In the genomic region with DNA sequence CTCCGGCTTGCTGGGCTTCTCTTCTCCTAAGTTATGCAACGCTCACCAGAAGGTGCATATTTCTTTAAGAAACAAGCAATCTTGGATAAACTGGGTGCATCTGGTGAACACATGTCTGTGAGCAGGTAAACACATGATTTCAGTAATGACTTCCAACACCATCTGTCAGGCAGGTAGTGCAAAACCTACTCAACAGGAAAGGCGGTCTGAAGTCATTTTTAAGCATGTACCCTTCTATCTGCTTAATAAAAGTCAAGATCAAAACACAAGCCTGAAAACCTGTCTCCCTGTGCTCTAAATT, we compare ENCODE assay signal across 24 mouse cellular contexts.
DNase-seq lines count a peak whose midpoint lies in the region; ATAC-seq and TF ChIP-seq lines count a peak whose summit lies in the region.
"Had no signal": no experiment of that assay in that cellular context is flagged by ENCODE, and none has a peak within 500 bp of the region (broad histone marks: within the 10 kb centered on the region; RNA-seq: fewer than 3 reads in every experiment).

No protein-coding gene starts in this region.

- TF ChIP-seq CTCF in gastrocnemius, adult 2 months (IDR thresholded peaks at IDR 0.05), result no peak

- no peak overlapping the region for H3K9ac ChIP-seq in hindbrain, embryonic 15.5 days
- H3K9ac ChIP-seq in hindbrain, embryonic 16.5 days (ENCODE audit: low read depth, low read length), result no peak overlapping the region
- H3K9ac ChIP-seq in embryonic facial prominence, embryonic 13.5 days, result no peak overlapping the region
- H3K9ac ChIP-seq: heart, embryonic 13.5 days; hindbrain, embryonic 14.5 days; liver, embryonic 15.5 days; midbrain, embryonic 12.5 days had no signal

- intact Hi-C loops in gastrocnemius, postnatal 36 days (cut with DNase I), result no loop called here
- intact Hi-C loops in gastrocnemius, adult 2 months (cut with DNase I), result no loop called here

- peaks cover 4% of the 10 kb centered on the region; the same call in 1 of the 2 replicates for H3K4me1 ChIP-seq in hindbrain, embryonic 15.5 days (replicated peaks)
- H3K4me1 ChIP-seq in hindbrain, embryonic 16.5 days (ENCODE audit: control insufficient read depth, insufficient read depth, low read depth, low read length), result no peaks in the 10 kb centered on the region
- H3K4me1 ChIP-seq in embryonic facial prominence, embryonic 13.5 days, result peaks cover 24% of the 10 kb centered on the region
- H3K4me1 ChIP-seq in limb, embryonic 10.5 days, result peaks cover 27% of the 10 kb centered on the region

- 82% methylated on average over 3 of the region's 3 CpGs for WGBS in hindbrain, embryonic 15.5 days
- 79% methylated on average over 3 of the region's 3 CpGs for WGBS in hindbrain, embryonic 16.5 days
- WGBS in embryonic facial prominence, embryonic 13.5 days, result 47% methylated on average over 3 of the region's 3 CpGs
- WGBS in limb, embryonic 10.5 days, result 72% methylated on average over 3 of the region's 3 CpGs

- H3K36me3 ChIP-seq in hindbrain, embryonic 15.5 days, result no peaks in the 10 kb centered on the region
- H3K36me3 ChIP-seq in hindbrain, embryonic 16.5 days (ENCODE audit: control insufficient read depth, insufficient read depth, low read length), result no peaks in the 10 kb centered on the region
- H3K36me3 ChIP-seq in embryonic facial prominence, embryonic 13.5 days, result no peaks in the 10 kb centered on the region
- no peaks in the 10 kb centered on the region; the same call in 1 of the 2 replicates for H3K36me3 ChIP-seq in limb, embryonic 10.5 days
- H3K36me3 ChIP-seq: heart, embryonic 13.5 days; liver, embryonic 15.5 days; midbrain, embryonic 12.5 days had no signal

- ATAC-seq in hindbrain, embryonic 15.5 days (ENCODE audit: low FRiP score, low read depth), result no peak
- no peak for ATAC-seq in hindbrain, embryonic 16.5 days
- ATAC-seq in embryonic facial prominence, embryonic 13.5 days (ENCODE audit: insufficient number of reproducible peaks, insufficient read depth, low FRiP score, low TSS enrichment, low read depth), result no peak
- ATAC-seq: CD4-positive, CD25-positive, alpha-beta regulatory T cell, adult 4 months; lung, postnatal 0 days; Patski had no signal

- 0 out of 2 replicates have a peak overlapping the region, but pooled peaks have one; percentile 11 for H3K27ac ChIP-seq in hindbrain, embryonic 15.5 days (replicated peaks)
- no peak overlapping the region for H3K27ac ChIP-seq in hindbrain, embryonic 16.5 days (ENCODE audit: low read depth, low read length)
- H3K27ac ChIP-seq in embryonic facial prominence, embryonic 13.5 days, result peak overlapping the region; percentile 45; the same call in 1 of the 2 replicates
- H3K27ac ChIP-seq in limb, embryonic 10.5 days, result peak overlapping the region; percentile 64; the same call in 1 of the 2 replicates
- H3K27ac ChIP-seq in gastrocnemius, adult 2 months, result no peak overlapping the region
- H3K27ac ChIP-seq: liver, embryonic 15.5 days had no signal

- no peaks in the 10 kb centered on the region for H3K27me3 ChIP-seq in hindbrain, embryonic 15.5 days
- H3K27me3 ChIP-seq in hindbrain, embryonic 16.5 days (replicated peaks; ENCODE audit: control insufficient read depth, insufficient read depth, low read length), result no peaks in the 10 kb centered on the region
- no peaks in the 10 kb centered on the region for H3K27me3 ChIP-seq in embryonic facial prominence, embryonic 13.5 days
- H3K27me3 ChIP-seq in limb, embryonic 10.5 days (ENCODE audit: low read depth, poor library complexity, severe bottlenecking), result no peaks in the 10 kb centered on the region
- H3K27me3 ChIP-seq: heart, embryonic 13.5 days; liver, embryonic 15.5 days; midbrain, embryonic 12.5 days; Patski had no signal

- H3K9me3 ChIP-seq in hindbrain, embryonic 15.5 days, result no peaks in the 10 kb centered on the region
- no peaks in the 10 kb centered on the region for H3K9me3 ChIP-seq in hindbrain, embryonic 16.5 days (ENCODE audit: control insufficient read depth, low read length)
- no peaks in the 10 kb centered on the region for H3K9me3 ChIP-seq in embryonic facial prominence, embryonic 13.5 days
- H3K9me3 ChIP-seq in limb, embryonic 10.5 days (replicated peaks), result no peaks in the 10 kb centered on the region
- H3K9me3 ChIP-seq: heart, embryonic 13.5 days; liver, embryonic 15.5 days; midbrain, embryonic 12.5 days had no signal

- H3K4me3 ChIP-seq in hindbrain, embryonic 15.5 days, result no peak overlapping the region
- H3K4me3 ChIP-seq in hindbrain, embryonic 16.5 days (ENCODE audit: low read length), result no peak overlapping the region
- no peak overlapping the region for H3K4me3 ChIP-seq in embryonic facial prominence, embryonic 13.5 days
- no peak overlapping the region for H3K4me3 ChIP-seq in limb, embryonic 10.5 days
- H3K4me3 ChIP-seq in gastrocnemius, adult 2 months, result no peak overlapping the region
- H3K4me3 ChIP-seq: heart, embryonic 13.5 days; left cerebral cortex, adult 2 months; liver, embryonic 15.5 days; midbrain, embryonic 12.5 days; myocyte had no signal

- peak; percentile 29 for DNase-seq in embryo, embryonic 11 days
- DNase-seq in embryo, embryonic 9.5 days (ENCODE audit: extremely low spot score), result no peak
- no peak for DNase-seq in limb, embryonic 10.5 days (ENCODE audit: low spot score)
- DNase-seq in gastrocnemius, postnatal 36 days, result no peak
- DNase-seq in gastrocnemius, adult 2 months, result no peak
- DNase-seq: adrenal gland, adult 8-10 months; cerebellum, adult 11-12 months; heart, postnatal 36 days; kidney, adult 2 months; kidney, postnatal 14 days; right cerebral cortex, postnatal 14 days; spleen, adult 18-20 months had no signal

- no peak overlapping the region for H3K4me2 ChIP-seq in hindbrain, embryonic 15.5 days
- no peak overlapping the region for H3K4me2 ChIP-seq in hindbrain, embryonic 16.5 days (ENCODE audit: low read length)
- no peak overlapping the region for H3K4me2 ChIP-seq in embryonic facial prominence, embryonic 13.5 days
- H3K4me2 ChIP-seq: heart, embryonic 13.5 days; hindbrain, embryonic 14.5 days; liver, embryonic 15.5 days; midbrain, embryonic 12.5 days had no signal

Comparison
In these comparisons a context has a peak if more than half of its experiments do, and no peak if none do; other contexts are left out.
1. H3K27ac ChIP-seq: peak in hindbrain, embryonic 15.5 days (single experiment), embryonic facial prominence, embryonic 13.5 days (single experiment) and limb, embryonic 10.5 days (single experiment); none in hindbrain, embryonic 16.5 days (single experiment) and gastrocnemius, adult 2 months (single experiment).